26 mouse cellular contexts compared by ENCODE assay signal in the genomic region with DNA sequence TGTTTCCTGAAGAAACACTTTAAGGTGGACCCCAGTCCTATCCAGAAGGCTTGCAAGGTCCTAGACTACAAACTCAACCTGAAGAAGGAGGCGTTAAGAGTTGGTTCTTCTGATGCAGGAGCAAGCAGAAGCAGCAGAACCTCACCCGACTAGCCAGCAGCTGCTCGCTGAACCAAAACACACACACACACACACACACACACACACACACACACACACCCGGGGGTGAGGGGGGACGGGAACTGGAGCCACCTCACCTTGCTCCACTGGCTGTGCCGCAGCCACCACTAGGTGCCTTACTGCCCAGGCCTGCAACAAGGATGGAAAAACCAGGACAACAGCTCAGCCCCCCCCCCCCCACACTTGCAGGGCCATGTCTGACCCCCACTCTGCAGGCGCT. TPM values are rescaled to one million over a fixed set of nuclear protein-coding genes. Genes with fewer than 3 reads are reported as not detected.
A peak's percentile ranks its signal among the peaks of the same experiment; 100 is the strongest.
DNase-seq lines count a peak whose midpoint lies in the region; ATAC-seq and TF ChIP-seq lines count a peak whose summit lies in the region.
"Had no signal": no experiment of that assay in that cellular context is flagged by ENCODE, and none has a peak within 500 bp of the region (broad histone marks: within the 10 kb centered on the region; RNA-seq: fewer than 3 reads in every experiment).

No protein-coding gene starts in this region.

- H3K4me3 ChIP-seq in intestine, postnatal 0 days (ENCODE audit: low read depth, low read length) = no peak overlapping the region
- H3K4me3 ChIP-seq: forebrain, embryonic 10.5 days; forebrain, embryonic 13.5 days; heart, adult 2 months; heart, embryonic 10.5 days; heart, embryonic 13.5 days had no signal

- H3K27me3 ChIP-seq in splenic B cell, adult 2 months (ENCODE audit: control insufficient read depth, insufficient read depth, low read length, poor library complexity, severe bottlenecking) = no peaks in the 10 kb centered on the region; the same call in 1 of the 2 replicates
- H3K27me3 ChIP-seq in intestine, postnatal 0 days (replicated peaks; ENCODE audit: control insufficient read depth, insufficient read depth, low read length) = no peaks in the 10 kb centered on the region
- H3K27me3 ChIP-seq: forebrain, embryonic 13.5 days; heart, embryonic 13.5 days; Patski had no signal

- DNase-seq in cerebellum, postnatal 14 days = peak; percentile 13 to 30
- DNase-seq in cerebellum, postnatal 36 days = no peak
- peak; percentile 21 to 40 for DNase-seq in spleen, adult 18-20 months
- DNase-seq in spleen, postnatal 14 days (ENCODE audit: low spot score in 2 of 2) = no peak
- DNase-seq in B cell, adult 2 months = peak; percentile 49 to 51
- peak; percentile 47 for DNase-seq in splenic B cell, adult 2 months (ENCODE audit: low read depth, low spot score)
- DNase-seq: adrenal gland, adult 8-10 months; adrenal gland, postnatal 25 days; cerebellum, adult 11-12 months; cerebellum, adult 9-10 months; gastrocnemius, postnatal 10 days; gastrocnemius, postnatal 36 days; heart, adult 2 months; heart, postnatal 14 days; heart, postnatal 4 days had no signal

- no peak overlapping the region for H3K27ac ChIP-seq in intestine, postnatal 0 days (ENCODE audit: low read depth, low read length)
- H3K27ac ChIP-seq: forebrain, embryonic 10.5 days; forebrain, embryonic 13.5 days; heart, adult 2 months; heart, embryonic 10.5 days; heart, embryonic 13.5 days; hindbrain, embryonic 14.5 days; hindbrain, postnatal 0 days had no signal

- 71% methylated on average over 7 of the region's 7 CpGs for WGBS in intestine, postnatal 0 days

- no peak overlapping the region for H3K9ac ChIP-seq in intestine, postnatal 0 days (ENCODE audit: low read depth, low read length)
- H3K9ac ChIP-seq: forebrain, embryonic 13.5 days; heart, embryonic 13.5 days; hindbrain, embryonic 14.5 days had no signal

- no peaks in the 10 kb centered on the region for H3K9me3 ChIP-seq in intestine, postnatal 0 days (ENCODE audit: control insufficient read depth)
- H3K9me3 ChIP-seq: forebrain, embryonic 10.5 days; forebrain, embryonic 13.5 days; heart, embryonic 10.5 days; heart, embryonic 13.5 days had no signal

- H3K4me2 ChIP-seq in intestine, postnatal 0 days (replicated peaks; ENCODE audit: low read depth) = no peak overlapping the region
- H3K4me2 ChIP-seq: forebrain, embryonic 13.5 days; heart, embryonic 13.5 days; hindbrain, embryonic 14.5 days had no signal

- H3K36me3 ChIP-seq in splenic B cell, adult 2 months (ENCODE audit: control insufficient read depth, insufficient read depth, low read length, poor library complexity, severe bottlenecking) = no peaks in the 10 kb centered on the region
- no peaks in the 10 kb centered on the region for H3K36me3 ChIP-seq in intestine, postnatal 0 days (ENCODE audit: control insufficient read depth, insufficient read depth)
- H3K36me3 ChIP-seq: forebrain, embryonic 10.5 days; heart, embryonic 10.5 days; heart, embryonic 13.5 days had no signal

- no peak for ATAC-seq in intestine, postnatal 0 days
- ATAC-seq: activated CD4-positive, CD25-positive, alpha-beta regulatory T cell, adult 4 months; forebrain, embryonic 13.5 days; forebrain, embryonic 16.5 days; hindbrain, postnatal 0 days; inflammation-experienced regulatory T-cells, adult 6 months; Patski had no signal

- TF ChIP-seq CTCF in intestine, postnatal 0 days (IDR thresholded peaks at IDR 0.05; ENCODE audit: low read depth) = no peak

- peaks cover 3% of the 10 kb centered on the region; the same call in 1 of the 2 replicates for H3K4me1 ChIP-seq in intestine, postnatal 0 days (replicated peaks; ENCODE audit: control insufficient read depth, insufficient read depth, low read length)
- H3K4me1 ChIP-seq: forebrain, embryonic 10.5 days; forebrain, embryonic 13.5 days; heart, embryonic 13.5 days had no signal

RNA-seq across cellular contexts. Expression of a gene that starts 42.9 kb away (rescaled TPM):
- 7.4 and 7.5 TPM in 2 replicates for polyA plus RNA-seq in intestine, postnatal 0 days (2015; fragmentation: Nextera tagmentation; extraction: Ambion mirVana)

RNA-seq across cellular contexts. Expression of a gene that starts 44.8 kb away (rescaled TPM):
- polyA plus RNA-seq in intestine, postnatal 0 days (2015; fragmentation: Nextera tagmentation; extraction: Ambion mirVana) = 8.3 and 9.3 TPM in 2 replicates

Comparison
In these comparisons a context has a peak if more than half of its experiments do, and no peak if none do; other contexts are left out.
1. DNase-seq: peak in cerebellum, postnatal 14 days (2 of 2), spleen, adult 18-20 months (2 of 2), B cell, adult 2 months (2 of 2) and splenic B cell, adult 2 months (single experiment); none in cerebellum, postnatal 36 days (0 of 2) and spleen, postnatal 14 days (0 of 2).